Mouse (Mus musculus) spleen, postnatal 0 days (tissue): ENCODE measurements around the gene Hist2h2ac. TPM values are rescaled to one million over a fixed set of nuclear protein-coding genes. Genes with fewer than 3 reads are reported as not detected.

ENCODE experiments used
- polyA plus RNA-seq: library from polyadenylated mRNA; unstranded; fragments of >200 nt; fragmentation: Nextera tagmentation; extraction: Ambion mirVana; gene quantifications from 2 replicates; pipeline ENCODE4 v1.2.1, GENCODE M21; 2015

The Hist2h2ac gene
- polyA plus RNA-seq, 1 experiment from 2014 or later, result 35.3 TPM

Other genes starting within 250 kb of the Hist2h2ac start
- 16.2 and 21.1 TPM in 2 replicates for gene Plekho1, start 224.9 kb downstream of the Hist2h2ac start, polyA plus RNA-seq
- gene Vps45, start 162.4 kb downstream of the Hist2h2ac start, polyA plus RNA-seq, result 23.9 and 26.4 TPM in 2 replicates
- gene Otud7b, start 116.4 kb downstream of the Hist2h2ac start, polyA plus RNA-seq, result 11.7 and 13.6 TPM in 2 replicates
- gene Mtmr11, start 58.9 kb downstream of the Hist2h2ac start, polyA plus RNA-seq, result 3.3 and 5.4 TPM in 2 replicates
- gene Sf3b4, start 48.5 kb downstream of the Hist2h2ac start, polyA plus RNA-seq, result 77.0 and 80.7 TPM in 2 replicates
- gene Sv2a, start 39.7 kb downstream of the Hist2h2ac start, polyA plus RNA-seq, result 0.94 and 1.4 TPM in 2 replicates
- gene Bola1, start 1.2 kb downstream of the Hist2h2ac start, polyA plus RNA-seq, result 63.3 and 67.3 TPM in 2 replicates
- 1.0 TPM in 1 of 2 replicates, not detected in the other for gene Hist2h2ab, start 1.0 kb downstream of the Hist2h2ac start, polyA plus RNA-seq
- 5.3 and 7.1 TPM in 2 replicates for gene Hist2h2be, start 239 bp upstream of the Hist2h2ac start, polyA plus RNA-seq
- 23.0 and 25.0 TPM in 2 replicates for gene Hist2h3c2, start 18.2 kb upstream of the Hist2h2ac start, polyA plus RNA-seq
- 186 and 191 TPM in 2 replicates for gene Hist2h2aa2, start 19.4 kb upstream of the Hist2h2ac start, polyA plus RNA-seq
- gene Hist2h2aa1, start 24.6 kb upstream of the Hist2h2ac start, polyA plus RNA-seq, result 81.9 and 88.4 TPM in 2 replicates
- gene Hist2h3c1, start 25.8 kb upstream of the Hist2h2ac start, polyA plus RNA-seq, result 1.7 and 4.4 TPM in 2 replicates
- 105 and 133 TPM in 2 replicates for gene Hist2h4, start 42.4 kb upstream of the Hist2h2ac start, polyA plus RNA-seq
- 216 and 277 TPM in 2 replicates for gene Hist2h3b, start 47.8 kb upstream of the Hist2h2ac start, polyA plus RNA-seq
- 27.1 and 37.8 TPM in 2 replicates for gene Hist2h2bb, start 48.9 kb upstream of the Hist2h2ac start, polyA plus RNA-seq
- 4.8 and 7.0 TPM in 2 replicates for gene Fcgr1, start 73.1 kb upstream of the Hist2h2ac start, polyA plus RNA-seq
- gene BC107364, start 231.4 kb upstream of the Hist2h2ac start, polyA plus RNA-seq, result not detected in 2 replicates